Mouse (Mus musculus) ES-Bruce4 (cell line): ENCODE results near the gene Epha8.

ENCODE experiments used
- CTCF ChIP-seq: IDR thresholded peaks from one replicate; pipeline ENCODE4 v1.8.1; 2011; ENCODE audit warnings: low read depth, low read length
- EP300 ChIP-seq: IDR thresholded peaks from 2 replicates; pipeline ENCODE4 v1.6.1; 2011; ENCODE audit warnings: low read depth, low read length; ENCODE audit not compliant: insufficient read depth
- POLR2A ChIP-seq: IDR thresholded peaks from one replicate; pipeline ENCODE4 v1.8.1; 2011; ENCODE audit warnings: low read length; ENCODE audit not compliant: insufficient read depth

GRCm38 (mm10) chr4:136961642-136962285 is 5.1 kb upstream of the Epha8 start:
- TF ChIP-seq POLR2A (no peak), CTCF (no peak), EP300 (no peak)
